Mouse (Mus musculus): ENCODE results near the gene Fam50b.

- TF ChIP-seq EP300 (IDR thresholded peaks at IDR 0.05; ENCODE audit: low read depth) (no peak), CTCF (IDR thresholded peaks at IDR 0.05; ENCODE audit: low read depth) (no peak)
Observed at GRCm38 (mm10) chr13:34733780-34734179, 870 bp upstream of the Fam50b start.

All from heart, postnatal 0 days (tissue).